Mouse (Mus musculus) right cerebral cortex, adult 2 months (tissue): Measurements from ENCODE around the gene Zfp1.
"Not testable (repeated sequence)": the region's sequence is repeated elsewhere in the genome, so short reads cannot be mapped to it uniquely, and the experiment has no call there.

ENCODE experiments used
- DNase-seq, 2 experiments: peaks; one replicate each; pipeline ENCODE4 v3.0.0; 2021 to 2022; ENCODE audit warnings: low spot score in 2 of 2

Zfp1 gene

GRCm38 (mm10) chr8:111625694-111626527 lies 17.3 kb upstream of the Zfp1 start:
- DNase-seq: peak; percentile 71 to 74

GRCm38 (mm10) chr8:111626528-111626820 lies 16.7 kb upstream of the Zfp1 start:
- DNase-seq: peak; percentile 38 to 52

- no peak for DNase-seq
These were observed 16.3 kb upstream of the Zfp1 start for GRCm38 (mm10) chr8:111626933-111627332.

GRCm38 (mm10) chr8:111627923-111628322 lies 15.3 kb upstream of the Zfp1 start:
- DNase-seq: no peak

- DNase-seq: no peak
These were observed 14.8 kb upstream of the Zfp1 start for GRCm38 (mm10) chr8:111628401-111628800.

- DNase-seq: no peak
These were observed 14.2 kb upstream of the Zfp1 start for GRCm38 (mm10) chr8:111628894-111629501.

GRCm38 (mm10) chr8:111630105-111630521 lies 13.1 kb upstream of the Zfp1 start, which contains the start of gene Ldhd:
Gene Ldhd (minus strand): TSS chr8:111630374.
- DNase-seq: peak; percentile 39 to 55

- peak in 1 of 2 experiments; percentile 49 for DNase-seq
These were observed 11.6 kb upstream of the Zfp1 start for GRCm38 (mm10) chr8:111631589-111631988.

- no peak for DNase-seq
These were observed 10.2 kb upstream of the Zfp1 start for GRCm38 (mm10) chr8:111632976-111633375.

GRCm38 (mm10) chr8:111638086-111638485 lies 5.1 kb upstream of the Zfp1 start:
- DNase-seq: no peak

- DNase-seq: no peak
These were observed 2.1 kb upstream of the Zfp1 start for GRCm38 (mm10) chr8:111641064-111641463.

GRCm38 (mm10) chr8:111642496-111642895 lies 705 bp upstream of the Zfp1 start:
- no peak for DNase-seq

GRCm38 (mm10) chr8:111642939-111643263 lies 300 bp upstream of the Zfp1 start:
- DNase-seq: no peak

GRCm38 (mm10) chr8:111644286-111645051 lies 1.3 kb downstream of the Zfp1 start:
- DNase-seq: not testable (repeated sequence)

GRCm38 (mm10) chr8:111645715-111646114 lies 2.5 kb downstream of the Zfp1 start:
- no peak for DNase-seq

GRCm38 (mm10) chr8:111648834-111649233 lies 5.6 kb downstream of the Zfp1 start:
- no peak for DNase-seq

GRCm38 (mm10) chr8:111650651-111651050 lies 7.5 kb downstream of the Zfp1 start:
- no peak for DNase-seq

- no peak for DNase-seq
These were observed 10.3 kb downstream of the Zfp1 start for GRCm38 (mm10) chr8:111653524-111653923.

- no peak for DNase-seq
These were observed 14.2 kb downstream of the Zfp1 start for GRCm38 (mm10) chr8:111657312-111657854.

- no peak for DNase-seq
These were observed 15.7 kb downstream of the Zfp1 start for GRCm38 (mm10) chr8:111658819-111659423.

- peak; percentile 85 to 90 for DNase-seq
These were observed 19.3 kb downstream of the Zfp1 start for GRCm38 (mm10) chr8:111662473-111662872.

- no peak for DNase-seq
These were observed 23.6 kb downstream of the Zfp1 start for GRCm38 (mm10) chr8:111666751-111667150.
